Mouse (Mus musculus) liver, embryonic 15.5 days (tissue): Measurements from ENCODE around the gene Coa3. TPM values are rescaled to one million over a fixed set of nuclear protein-coding genes. Genes with fewer than 3 reads are reported as not detected.

Source experiments
- ATAC-seq: fragments of 200-750 bp; cut with Nextera tagmentation; 2 replicates; pipeline ENCODE4 v1.8.0; 2017; ENCODE audit warnings: moderate number of reproducible peaks, mild to moderate bottlenecking, moderate library complexity; ENCODE audit not compliant: insufficient read depth
- H3K27ac ChIP-seq: fragments of 300-500 bp; sonication (generic); replicated peaks from 2 replicates; pipeline ENCODE4 v1.5.1; 2015; ENCODE audit warnings: mild to moderate bottlenecking, inconsistent platforms
- H3K27me3 ChIP-seq: fragments of 300-500 bp; sonication (generic); 2 replicates; pipeline ENCODE4 v1.6.1; 2015; ENCODE audit warnings: mild to moderate bottlenecking, inconsistent platforms
- H3K36me3 ChIP-seq: fragments of 300-500 bp; sonication (generic); replicated peaks from 2 replicates; pipeline ENCODE4 v1.6.1; 2015; ENCODE audit warnings: moderate library complexity, mild to moderate bottlenecking, inconsistent platforms
- H3K4me1 ChIP-seq: fragments of 300-500 bp; sonication (generic); replicated peaks from 2 replicates; pipeline ENCODE4 v1.6.1; 2015; ENCODE audit warnings: inconsistent platforms
- H3K4me2 ChIP-seq: fragments of 300-500 bp; sonication (generic); 2 replicates; pipeline ENCODE4 v1.6.1; 2015; ENCODE audit warnings: moderate library complexity, mild to moderate bottlenecking, inconsistent platforms
- H3K4me3 ChIP-seq: fragments of 300-500 bp; sonication (generic); replicated peaks from 2 replicates; pipeline ENCODE4 v1.5.1; 2015; ENCODE audit warnings: mild to moderate bottlenecking, inconsistent platforms
- H3K9ac ChIP-seq: fragments of 300-500 bp; sonication (generic); 2 replicates; pipeline ENCODE4 v1.6.1; 2015; ENCODE audit warnings: moderate library complexity, mild to moderate bottlenecking, inconsistent platforms
- H3K9me3 ChIP-seq: fragments of 300-500 bp; sonication (generic); replicated peaks from 2 replicates; pipeline ENCODE4 v1.6.1; 2016; ENCODE audit warnings: inconsistent platforms
- WGBS: fragments of 180-500 bp; shearing (Covaris S2); methylation state at CpG from one replicate; pipeline ENCODE4 v1.1.7; 2015; ENCODE audit warnings: mixed read lengths; ENCODE audit not compliant: insufficient replicate concordance; 5-methylcytosine and 5-hydroxymethylcytosine counted together
- polyA plus RNA-seq: library from polyadenylated mRNA; unstranded; fragments of >200 nt; fragmentation: Nextera tagmentation; extraction: Ambion mirVana; gene quantifications from 2 replicates; pipeline ENCODE4 v1.2.1, GENCODE M21; 2015

Coa3 gene
- polyA plus RNA-seq, 1 experiment from 2014 or later = 87.1 TPM

DNA sequence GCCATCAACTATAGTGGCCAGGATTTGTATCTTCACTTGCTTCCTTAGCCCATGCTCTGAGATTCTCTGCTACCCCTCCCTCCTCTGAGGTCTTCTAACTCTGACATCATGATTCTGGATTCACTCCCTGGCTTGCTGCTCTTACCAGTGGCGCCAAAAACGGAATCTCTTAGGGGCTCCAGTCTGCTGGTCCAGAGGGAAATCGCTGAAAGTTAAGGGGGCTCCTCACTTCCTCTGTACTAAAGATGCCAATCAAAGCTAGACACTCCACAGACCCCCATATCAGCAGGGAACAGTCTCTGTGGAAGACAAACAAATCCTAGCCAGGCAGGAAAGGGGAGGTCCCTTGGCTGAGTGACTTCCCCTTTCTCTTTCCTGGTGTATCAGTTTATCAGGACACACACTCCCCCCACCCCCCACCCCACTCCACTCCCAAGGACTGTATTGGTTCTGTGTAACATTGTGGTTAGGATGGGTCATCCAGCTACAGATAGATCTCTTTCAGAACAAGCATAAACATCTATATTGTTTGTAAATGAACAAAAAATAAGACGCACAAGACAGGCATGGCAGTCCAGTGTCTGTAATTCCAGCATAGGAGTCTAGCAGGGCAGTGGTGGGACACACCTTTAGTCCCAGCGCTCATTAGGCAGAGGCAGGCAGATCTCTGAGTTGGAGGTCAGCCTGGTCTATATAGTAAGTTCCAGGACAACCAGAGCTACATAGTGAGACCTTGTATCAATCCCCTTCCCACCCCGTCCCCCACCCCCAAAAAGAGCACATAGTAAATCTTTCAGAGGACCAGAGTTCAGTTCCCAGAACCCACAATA, 46.7 kb downstream of the Coa3 start:
- Histone ChIP-seq H3K9me3 (no peaks in the 10 kb centered on the region), H3K4me2 (peak overlapping the region; percentile 42), H3K4me3 (0 out of 2 replicates have a peak overlapping the region, but pooled peaks have one; percentile 12), H3K36me3 (no peaks in the 10 kb centered on the region), H3K27me3 (peaks cover 73% of the 10 kb centered on the region), H3K9ac (no peak overlapping the region), H3K27ac (peak overlapping the region; percentile 48; the same call in 1 of the 2 replicates), H3K4me1 (peaks cover 24% of the 10 kb centered on the region)
- 18% methylated on average over 6 of the region's 6 CpGs for WGBS
- ATAC-seq = peak; percentile 70

DNA sequence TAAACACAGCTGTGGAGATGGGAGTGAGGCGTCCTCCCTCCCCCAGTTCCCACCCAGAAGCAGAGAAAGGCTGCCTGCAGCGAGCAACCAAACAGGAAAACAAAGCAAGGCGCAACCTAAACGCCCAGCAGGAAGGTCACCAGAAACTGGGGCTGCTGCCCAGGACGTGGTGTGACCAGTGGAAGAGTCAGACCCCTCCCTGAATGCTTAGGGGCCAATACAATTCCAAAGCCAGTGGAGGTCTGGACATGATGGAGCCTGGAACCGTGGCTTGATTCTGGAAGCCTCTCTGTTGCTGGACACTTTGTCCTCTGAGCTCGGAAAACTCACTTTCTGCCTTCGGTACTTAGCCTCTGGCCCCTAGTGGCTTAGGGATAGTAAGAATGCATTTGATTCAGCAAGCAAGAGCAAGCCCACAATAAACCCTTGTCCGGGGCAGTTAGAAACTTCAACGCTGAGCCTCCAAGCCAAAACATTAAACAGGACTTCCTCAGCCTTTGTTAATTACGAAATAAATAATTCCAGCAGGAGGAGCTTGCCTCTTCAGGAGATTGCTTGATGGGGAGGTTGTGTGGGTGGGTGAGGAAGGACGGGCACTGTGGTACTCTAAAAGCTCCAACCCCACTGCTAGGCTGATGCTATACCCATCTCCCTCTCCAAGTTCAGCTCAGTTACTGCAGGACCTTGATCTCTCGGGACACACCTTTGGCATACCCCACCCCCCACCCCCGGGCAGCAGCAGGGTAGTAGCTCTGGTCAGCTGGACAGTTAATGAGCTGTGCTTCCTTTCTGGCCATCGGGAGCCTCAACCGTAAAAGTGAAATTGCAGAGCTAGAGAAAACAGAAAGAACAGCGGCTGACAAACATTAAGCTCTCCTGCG, 47.7 kb downstream of the Coa3 start:
- 2% methylated on average over 18 of the region's 18 CpGs for WGBS
- ATAC-seq = no peak
- peaks cover 29% of the 10 kb centered on the region for H3K4me1 ChIP-seq
- no peaks in the 10 kb centered on the region for H3K36me3 ChIP-seq
- H3K27me3 ChIP-seq = peaks cover 71% of the 10 kb centered on the region
- H3K9ac ChIP-seq = no peak overlapping the region
- H3K9me3 ChIP-seq = no peaks in the 10 kb centered on the region
- H3K4me3 ChIP-seq = 0 out of 2 replicates have a peak overlapping the region, but pooled peaks have one; percentile 12
- peak overlapping the region; percentile 42 for H3K4me2 ChIP-seq
- peak overlapping the region; percentile 48 for H3K27ac ChIP-seq

DNA sequence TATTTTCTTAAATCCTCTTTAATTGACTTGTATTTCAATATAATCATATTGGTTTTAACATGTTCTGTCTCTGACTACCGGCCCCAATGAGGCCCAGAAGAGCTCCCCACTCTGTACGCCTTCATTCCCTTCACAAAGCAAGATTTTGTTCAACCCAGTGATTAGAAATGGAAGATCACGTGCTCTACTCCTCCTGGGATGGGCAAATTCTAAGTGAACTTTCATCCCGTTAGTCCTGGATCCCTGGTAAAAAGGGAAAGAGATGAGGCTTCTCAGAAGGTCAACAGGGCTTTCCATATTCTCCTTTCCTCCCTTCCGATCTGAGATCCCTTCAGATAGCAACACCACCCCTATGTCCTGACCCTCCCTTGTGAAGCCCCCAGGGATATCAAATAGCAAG, 48.4 kb downstream of the Coa3 start:
- H3K4me2 ChIP-seq = peak overlapping the region; percentile 42
- no peak overlapping the region for H3K4me3 ChIP-seq
- peak overlapping the region; percentile 48 for H3K27ac ChIP-seq
- H3K9ac ChIP-seq = no peak overlapping the region
- no peaks in the 10 kb centered on the region for H3K9me3 ChIP-seq
- WGBS = 25% methylated on average over 5 of the region's 5 CpGs
- peaks cover 71% of the 10 kb centered on the region for H3K27me3 ChIP-seq
- no peak for ATAC-seq
- H3K4me1 ChIP-seq = peaks cover 31% of the 10 kb centered on the region
- no peaks in the 10 kb centered on the region for H3K36me3 ChIP-seq

DNA sequence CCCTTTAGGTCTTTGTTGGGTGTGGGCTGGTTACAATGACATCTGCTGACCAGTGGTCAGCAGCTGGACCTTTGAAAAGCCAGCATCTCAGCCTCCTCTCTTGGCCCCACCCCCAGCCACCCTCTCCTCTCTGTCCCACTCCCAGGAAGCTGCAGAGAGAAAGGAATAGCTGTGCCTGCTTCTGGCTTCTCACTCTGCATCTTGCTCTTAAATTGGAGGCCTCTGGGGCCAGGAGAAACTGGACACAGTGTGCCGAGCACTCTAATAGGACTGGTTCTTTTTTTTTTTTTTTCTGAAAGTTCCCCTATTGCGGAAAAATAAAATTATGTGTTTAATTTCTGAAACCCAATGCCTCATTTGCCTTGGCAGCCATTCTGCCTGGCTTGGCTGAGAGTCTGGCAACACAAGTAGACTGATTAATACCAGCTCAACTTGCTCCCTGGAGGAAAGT, 48.8 kb downstream of the Coa3 start:
- Histone ChIP-seq H3K36me3 (no peaks in the 10 kb centered on the region), H3K27ac (no peak overlapping the region), H3K9me3 (no peaks in the 10 kb centered on the region), H3K27me3 (peaks cover 71% of the 10 kb centered on the region), H3K4me3 (no peak overlapping the region), H3K4me1 (peaks cover 35% of the 10 kb centered on the region), H3K9ac (no peak overlapping the region), H3K4me2 (no peak overlapping the region)
- WGBS = 36% methylated on average over 2 of the region's 2 CpGs
- no peak for ATAC-seq

DNA sequence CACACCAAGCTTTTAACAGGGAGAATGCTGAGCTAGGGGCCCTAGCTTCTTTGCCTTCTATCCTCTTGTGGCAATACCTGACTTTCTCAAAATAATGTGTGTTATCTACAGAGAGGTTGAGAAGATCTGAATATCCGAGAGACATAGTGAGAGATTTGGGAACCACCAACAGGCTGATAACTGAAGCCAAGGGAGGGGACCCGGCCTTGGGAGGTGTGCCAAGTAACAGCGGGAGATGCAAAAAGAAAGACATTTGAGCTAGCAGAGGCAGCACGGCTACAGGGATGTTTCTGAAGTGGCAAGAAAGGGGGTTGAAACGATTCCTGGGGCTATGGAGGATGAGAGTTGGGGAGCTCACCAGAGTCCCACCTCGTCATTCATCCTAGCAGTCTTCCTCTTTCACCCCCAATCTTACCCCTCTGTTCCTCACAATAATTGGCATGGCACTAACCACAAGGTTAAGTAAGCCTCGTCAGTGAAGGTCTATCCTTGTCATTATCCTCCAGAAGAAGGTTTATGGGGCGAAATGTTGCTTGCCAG, 49.5 kb downstream of the Coa3 start:
- Histone ChIP-seq H3K27ac (no peak overlapping the region), H3K4me1 (peaks cover 41% of the 10 kb centered on the region), H3K36me3 (no peaks in the 10 kb centered on the region), H3K4me3 (no peak overlapping the region), H3K4me2 (no peak overlapping the region), H3K9ac (no peak overlapping the region), H3K27me3 (peaks cover 71% of the 10 kb centered on the region), H3K9me3 (no peaks in the 10 kb centered on the region)
- no peak for ATAC-seq
- 24% methylated on average over 8 of the region's 8 CpGs for WGBS

Other genes starting within 250 kb of the Coa3 start
- 7.1 and 7.5 TPM in 2 replicates for gene Naglu, start 209.1 kb downstream of the Coa3 start, polyA plus RNA-seq
- gene Hsd17b1, start 200.7 kb downstream of the Coa3 start, polyA plus RNA-seq = 0.29 and 0.39 TPM in 2 replicates
- gene Coasy, start 196.5 kb downstream of the Coa3 start, polyA plus RNA-seq = 18.9 and 22.9 TPM in 2 replicates
- gene Mlx, start 191.8 kb downstream of the Coa3 start, polyA plus RNA-seq = 24.2 and 26.7 TPM in 2 replicates
- gene Psmc3ip, start 183.7 kb downstream of the Coa3 start, polyA plus RNA-seq = 15.2 and 15.4 TPM in 2 replicates
- 13.4 and 13.6 TPM in 2 replicates for gene Retreg3, start 159.2 kb downstream of the Coa3 start, polyA plus RNA-seq
- gene Tubg1, start 159.2 kb downstream of the Coa3 start, polyA plus RNA-seq = 38.3 and 38.9 TPM in 2 replicates
- 0.05 and 0.24 TPM in 2 replicates for gene Tubg2, start 123.2 kb downstream of the Coa3 start, polyA plus RNA-seq
- gene Cntnap1, start 108.6 kb downstream of the Coa3 start, polyA plus RNA-seq = 0.07 and 0.12 TPM in 2 replicates
- 1.5 and 1.9 TPM in 2 replicates for gene Plekhh3, start 107.8 kb downstream of the Coa3 start, polyA plus RNA-seq
- 0.05 TPM in 1 of 2 replicates, not detected in the other for gene Ccr10, start 103.7 kb downstream of the Coa3 start, polyA plus RNA-seq
- gene Ezh1, start 52.7 kb downstream of the Coa3 start, polyA plus RNA-seq = 9.8 and 11.0 TPM in 2 replicates
- 20.3 and 25.4 TPM in 2 replicates for gene Ramp2, start 33.1 kb downstream of the Coa3 start, polyA plus RNA-seq
- 77.2 and 81.7 TPM in 2 replicates for gene Vps25, start 25.4 kb downstream of the Coa3 start, polyA plus RNA-seq
- gene Wnk4, start 18.5 kb downstream of the Coa3 start, polyA plus RNA-seq = 5.1 and 6.7 TPM in 2 replicates
- gene Cntd1, start 102 bp downstream of the Coa3 start, polyA plus RNA-seq = 0.67 TPM in 2 replicates
- gene Becn1, start 23.2 kb upstream of the Coa3 start, polyA plus RNA-seq = 94.0 and 97.1 TPM in 2 replicates
- 189 and 190 TPM in 2 replicates for gene Psme3, start 37.1 kb upstream of the Coa3 start, polyA plus RNA-seq
- gene Aoc2, start 45.9 kb upstream of the Coa3 start, polyA plus RNA-seq = 1.4 and 1.5 TPM in 2 replicates
- 0.06 TPM in 1 of 2 replicates, not detected in the other for gene Aoc3, start 51.5 kb upstream of the Coa3 start, polyA plus RNA-seq
- gene G6pc, start 88.4 kb upstream of the Coa3 start, polyA plus RNA-seq = not detected in 2 replicates
- gene Aarsd1, start 138.5 kb upstream of the Coa3 start, polyA plus RNA-seq = 37.2 and 37.3 TPM in 2 replicates
- gene Gm27029, start 145.7 kb upstream of the Coa3 start, polyA plus RNA-seq = 2.1 and 3.1 TPM in 2 replicates
- 5.7 TPM in 2 replicates for gene Rundc1, start 146.0 kb upstream of the Coa3 start, polyA plus RNA-seq
- 1.3 and 1.4 TPM in 2 replicates for gene Ptges3l, start 146.2 kb upstream of the Coa3 start, polyA plus RNA-seq
- gene Rpl27, start 163.2 kb upstream of the Coa3 start, polyA plus RNA-seq = 149 and 195 TPM in 2 replicates
- gene Ifi35, start 169.3 kb upstream of the Coa3 start, polyA plus RNA-seq = 29.6 and 30.4 TPM in 2 replicates
- 2.0 and 2.1 TPM in 2 replicates for gene Rnd2, start 185.9 kb upstream of the Coa3 start, polyA plus RNA-seq
- 10.0 and 10.8 TPM in 2 replicates for gene Vat1, start 187.1 kb upstream of the Coa3 start, polyA plus RNA-seq